Comparison of ENCODE assay signal across 9 mouse cellular contexts in the genomic region with DNA sequence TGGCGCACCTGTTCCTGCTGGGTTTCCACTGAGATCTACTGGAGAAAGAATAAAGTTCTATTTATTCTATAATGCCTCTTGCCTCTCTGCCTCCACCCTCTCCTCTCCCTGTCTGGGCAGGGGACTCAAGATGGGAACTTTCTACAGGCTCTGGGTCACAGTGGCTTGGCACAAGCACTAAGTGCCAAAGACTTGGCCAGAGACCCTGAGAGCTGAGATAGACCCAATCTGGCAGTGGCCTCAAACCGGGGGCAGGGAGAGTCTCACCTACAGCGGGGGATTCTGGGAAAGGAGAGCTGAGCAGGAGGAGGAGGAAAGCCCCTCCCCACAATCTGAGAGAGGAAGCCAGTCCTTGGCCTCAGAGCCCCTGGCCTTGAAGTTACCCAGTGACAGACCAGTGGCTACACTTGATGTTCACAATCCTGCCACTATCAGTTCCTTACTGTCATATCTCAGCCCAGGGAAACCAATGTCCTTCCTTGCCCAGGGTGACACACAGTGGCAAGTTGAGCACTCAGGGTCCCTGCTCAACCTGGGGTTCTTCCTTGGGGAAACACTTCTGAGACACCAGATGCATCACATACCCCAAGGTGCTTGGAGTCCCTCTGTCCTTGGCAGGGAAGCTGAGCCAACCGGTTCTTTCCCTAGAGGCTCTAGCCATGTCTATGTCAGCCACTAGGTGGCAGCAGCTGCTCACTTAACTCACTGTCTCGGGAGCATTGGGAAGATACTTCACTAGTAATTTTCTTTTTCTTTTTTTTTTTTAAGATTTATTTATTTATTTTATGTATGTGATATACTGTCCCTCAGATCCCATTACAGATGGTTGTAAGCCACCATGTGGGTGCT. TPM values are rescaled to one million over a fixed set of nuclear protein-coding genes. Genes with fewer than 3 reads are reported as not detected.
DNase-seq lines count a peak whose midpoint lies in the region; ATAC-seq lines count a peak whose summit lies in the region.
"Had no signal": no experiment of that assay in that cellular context is flagged by ENCODE, and none has a peak within 500 bp of the region (broad histone marks: within the 10 kb centered on the region; RNA-seq: fewer than 3 reads in every experiment).

No protein-coding gene starts in this region.

- peak overlapping the region; percentile 44; the same call in 1 of the 2 replicates for H3K27ac ChIP-seq in hindbrain, embryonic 12.5 days
- H3K27ac ChIP-seq in liver, embryonic 13.5 days, result no peak overlapping the region
- H3K27ac ChIP-seq: heart, embryonic 15.5 days had no signal

- WGBS in hindbrain, embryonic 12.5 days, result 41% methylated on average over 5 of the region's 5 CpGs
- WGBS in liver, embryonic 13.5 days (ENCODE audit: insufficient replicate concordance), result 42% methylated on average over 5 of the region's 5 CpGs

- H3K4me1 ChIP-seq in hindbrain, embryonic 12.5 days, result peaks cover 28% of the 10 kb centered on the region
- peaks cover 26% of the 10 kb centered on the region for H3K4me1 ChIP-seq in liver, embryonic 13.5 days (replicated peaks)

- no peak overlapping the region for H3K4me2 ChIP-seq in hindbrain, embryonic 12.5 days (replicated peaks)
- no peak overlapping the region for H3K4me2 ChIP-seq in liver, embryonic 13.5 days
- H3K4me2 ChIP-seq: heart, embryonic 15.5 days had no signal

- no peak overlapping the region for H3K9ac ChIP-seq in hindbrain, embryonic 12.5 days
- no peak overlapping the region for H3K9ac ChIP-seq in liver, embryonic 13.5 days
- H3K9ac ChIP-seq: heart, embryonic 15.5 days had no signal

- no peaks in the 10 kb centered on the region for H3K9me3 ChIP-seq in hindbrain, embryonic 12.5 days (replicated peaks)
- no peaks in the 10 kb centered on the region for H3K9me3 ChIP-seq in liver, embryonic 13.5 days (replicated peaks)
- H3K9me3 ChIP-seq: heart, embryonic 15.5 days had no signal

- ATAC-seq in hindbrain, embryonic 12.5 days (ENCODE audit: low FRiP score), result no peak
- ATAC-seq in liver, embryonic 13.5 days (ENCODE audit: low read depth), result no peak

- H3K4me3 ChIP-seq in hindbrain, embryonic 12.5 days, result no peak overlapping the region
- no peak overlapping the region for H3K4me3 ChIP-seq in liver, embryonic 13.5 days (replicated peaks)
- H3K4me3 ChIP-seq: heart, embryonic 15.5 days had no signal

- H3K27me3 ChIP-seq in hindbrain, embryonic 12.5 days, result no peaks in the 10 kb centered on the region
- peaks cover 28% of the 10 kb centered on the region for H3K27me3 ChIP-seq in liver, embryonic 13.5 days

- H3K36me3 ChIP-seq in hindbrain, embryonic 12.5 days, result peaks cover 42% of the 10 kb centered on the region
- peaks cover 35% of the 10 kb centered on the region for H3K36me3 ChIP-seq in liver, embryonic 13.5 days

- peak; percentile 39 for DNase-seq in ovary, postnatal 10 days (ENCODE audit: low spot score)
- DNase-seq in ovary, adult 18-20 months (ENCODE audit: low spot score), result no peak
- DNase-seq in adipocyte (ENCODE audit: low spot score), result peak; percentile 90
- DNase-seq in embryo, embryonic 10.5 days (ENCODE audit: low spot score), result peak; percentile 90
- peak; percentile 48 for DNase-seq in liver, embryonic 13.5 days
- DNase-seq in retina, postnatal 1 day, result peak; percentile 82
- DNase-seq in urinary bladder, adult 18-20 months (ENCODE audit: low spot score in 2 of 2), result no peak

RNA-seq across cellular contexts. Expression of gene Gjd3, which starts 7.7 kb away (rescaled TPM):
- polyA plus RNA-seq in hindbrain, embryonic 12.5 days (2016; fragmentation: Nextera tagmentation; extraction: Ambion mirVana), result 0.88 and 1.1 TPM in 2 replicates
- polyA plus RNA-seq in liver, embryonic 13.5 days (2015; fragmentation: Nextera tagmentation; extraction: Ambion mirVana), result not detected in 2 replicates

RNA-seq across cellular contexts. Expression of gene Rara, which starts 47.5 kb away (rescaled TPM):
- 38.6 and 46.9 TPM in 2 replicates for polyA plus RNA-seq in hindbrain, embryonic 12.5 days (2016; fragmentation: Nextera tagmentation; extraction: Ambion mirVana)
- polyA plus RNA-seq in liver, embryonic 13.5 days (2015; fragmentation: Nextera tagmentation; extraction: Ambion mirVana), result 3.4 and 3.8 TPM in 2 replicates

RNA-seq across cellular contexts. Expression of gene Top2a, which starts 48.9 kb away (rescaled TPM):
- polyA plus RNA-seq in hindbrain, embryonic 12.5 days (2016; fragmentation: Nextera tagmentation; extraction: Ambion mirVana), result 195 and 199 TPM in 2 replicates
- polyA plus RNA-seq in liver, embryonic 13.5 days (2015; fragmentation: Nextera tagmentation; extraction: Ambion mirVana), result 208 and 245 TPM in 2 replicates

Comparison
In these comparisons a context has a peak if more than half of its experiments do, and no peak if none do; other contexts are left out.
1. DNase-seq: peak in ovary, postnatal 10 days (single experiment), adipocyte (single experiment), embryo, embryonic 10.5 days (single experiment), liver, embryonic 13.5 days (single experiment) and retina, postnatal 1 day (single experiment); none in ovary, adult 18-20 months (single experiment) and urinary bladder, adult 18-20 months (0 of 2).